Mouse (Mus musculus): ENCODE results near the gene Lyg2. TPM values are rescaled to one million over a fixed set of nuclear protein-coding genes. Genes with fewer than 3 reads are reported as not detected.
A peak's percentile ranks its signal among the peaks of the same experiment; 100 is the strongest.

Lyg2 gene
- total and polyA plus RNA-seq, 2 experiments = not detected

DNA sequence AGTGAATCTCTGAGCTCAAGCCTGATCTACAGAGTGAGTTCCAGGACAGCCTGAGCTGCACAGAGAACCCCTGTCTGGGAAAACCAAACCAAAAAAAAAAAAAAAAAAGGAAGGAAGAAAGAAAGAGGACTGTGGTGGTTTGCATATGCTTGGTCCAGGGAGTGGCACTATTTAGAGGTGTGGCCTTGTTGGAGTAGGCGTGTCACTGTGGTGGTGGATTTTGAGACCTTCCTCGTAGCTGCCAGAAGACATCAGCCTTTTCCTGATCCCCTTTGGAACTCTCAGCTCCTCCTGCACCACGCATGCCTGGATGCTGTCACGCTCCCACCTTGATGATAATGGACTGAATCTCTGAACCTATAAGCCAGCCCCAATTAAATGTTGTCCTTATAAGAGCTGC lies 32.9 kb downstream of the Lyg2 start:
- H3K36me3 ChIP-seq (ENCODE audit: control insufficient read depth, insufficient read depth, low read length) = peaks cover 55% of the 10 kb centered on the region
- WGBS = 93% methylated on average over 4 of the region's 4 CpGs

DNA sequence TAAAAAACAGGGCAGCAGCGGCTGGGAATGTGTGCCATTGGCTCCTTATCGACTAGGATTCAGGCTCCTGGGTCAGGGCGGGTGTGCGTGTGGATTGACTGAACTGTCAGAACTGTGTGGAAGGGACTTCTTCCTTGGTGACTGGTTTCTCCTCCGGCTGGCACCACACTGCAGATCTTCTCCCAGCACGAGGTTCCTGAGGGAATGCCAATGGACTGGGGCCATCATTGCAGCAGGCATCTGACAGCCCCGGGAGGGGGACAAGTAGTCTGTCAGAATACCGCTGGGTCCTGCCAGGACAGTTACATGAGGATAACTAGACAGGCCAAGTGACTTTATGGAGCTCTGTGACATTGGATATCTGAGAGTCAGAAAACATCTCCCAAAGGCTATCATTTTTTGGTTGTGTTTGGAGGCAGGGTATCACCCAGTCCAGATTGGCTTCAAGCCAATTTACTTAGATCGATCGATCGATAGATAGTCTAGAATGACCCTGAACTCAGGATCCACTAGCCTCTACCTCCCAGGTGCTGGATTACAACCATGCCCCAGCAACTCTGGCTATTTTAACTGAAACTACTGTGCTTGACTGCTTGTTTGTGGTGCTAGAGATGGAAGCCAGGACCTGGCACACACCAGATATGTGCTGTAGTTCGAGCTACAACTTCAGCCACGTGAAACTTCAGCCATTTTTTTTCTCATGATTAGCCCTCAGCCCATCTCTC lies 38.4 kb downstream of the Lyg2 start:
- Histone ChIP-seq H3K79me2 (ENCODE audit: control insufficient read depth, insufficient read depth, low read length) (no peaks in the 10 kb centered on the region), H3K27ac (replicated peaks; ENCODE audit: insufficient read depth, low read depth, low read length) (peak overlapping the region; percentile 20), H3K9ac (ENCODE audit: low read depth, low read length) (no peak overlapping the region), H3K36me3 (ENCODE audit: control insufficient read depth, insufficient read depth, low read length) (peaks cover 54% of the 10 kb centered on the region), H3K4me3 (ENCODE audit: insufficient read depth, low read depth, low read length) (no peak overlapping the region), H3K27me3 (ENCODE audit: control insufficient read depth, insufficient read depth, low read length) (no peaks in the 10 kb centered on the region), H3K4me1 (ENCODE audit: control insufficient read depth, insufficient read depth, low read length) (peaks cover 13% of the 10 kb centered on the region)
- TF ChIP-seq POLR2A (IDR thresholded peaks at IDR 0.05; ENCODE audit: extremely low read depth, insufficient read depth, low read length) (no peak), CTCF (IDR thresholded peaks at IDR 0.05; ENCODE audit: low read depth, low read length) (no peak)
- 36% methylated on average over 13 of the region's 13 CpGs for WGBS
- peak; percentile 93 for DNase-seq (ENCODE audit: extremely low read depth, low read depth, low spot score)

More for the DNA sequence above, 32.9 kb downstream of the Lyg2 start:
- Histone ChIP-seq H3K27me3 (ENCODE audit: control insufficient read depth, insufficient read depth, low read length) (no peaks in the 10 kb centered on the region), H3K79me2 (ENCODE audit: control insufficient read depth, insufficient read depth, low read length) (peaks cover 3% of the 10 kb centered on the region; the same call in 1 of the 2 replicates), H3K4me3 (ENCODE audit: insufficient read depth, low read depth, low read length) (no peak overlapping the region), H3K27ac (replicated peaks; ENCODE audit: insufficient read depth, low read depth, low read length) (no peak overlapping the region), H3K4me1 (ENCODE audit: control insufficient read depth, insufficient read depth, low read length) (peaks cover 6% of the 10 kb centered on the region), H3K9ac (ENCODE audit: low read depth, low read length) (no peak overlapping the region)
- no peak for DNase-seq (ENCODE audit: extremely low read depth, low read depth, low spot score)
- TF ChIP-seq CTCF (IDR thresholded peaks at IDR 0.05; ENCODE audit: low read depth, low read length) (no peak), POLR2A (IDR thresholded peaks at IDR 0.05; ENCODE audit: extremely low read depth, insufficient read depth, low read length) (no peak)

DNA sequence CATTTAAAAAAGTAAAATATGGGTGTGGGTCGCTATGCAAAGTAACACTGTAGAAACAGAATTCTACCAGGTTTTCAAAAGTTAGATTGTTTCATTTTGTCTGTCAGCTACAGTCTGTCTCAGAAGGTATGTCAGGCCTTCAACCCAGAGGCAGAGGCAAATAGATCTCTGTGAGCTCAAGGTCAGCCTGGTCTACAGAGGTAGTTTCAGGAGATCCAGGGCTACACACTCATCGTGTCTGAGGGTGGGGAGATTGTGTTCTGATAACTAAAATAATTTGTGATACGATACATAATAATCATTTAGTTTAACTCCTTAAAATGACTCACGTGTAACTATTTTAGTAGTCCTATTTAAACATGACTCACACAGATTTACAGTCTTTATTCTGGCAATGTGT lies 43.1 kb downstream of the Lyg2 start:
- Histone ChIP-seq H3K9ac (ENCODE audit: low read depth, low read length) (no peak overlapping the region), H3K27me3 (ENCODE audit: control insufficient read depth, insufficient read depth, low read length) (no peaks in the 10 kb centered on the region), H3K4me3 (ENCODE audit: insufficient read depth, low read depth, low read length) (no peak overlapping the region), H3K4me1 (ENCODE audit: control insufficient read depth, insufficient read depth, low read length) (peaks cover 12% of the 10 kb centered on the region), H3K36me3 (ENCODE audit: control insufficient read depth, insufficient read depth, low read length) (peaks cover 16% of the 10 kb centered on the region; the same call in 1 of the 2 replicates), H3K27ac (replicated peaks; ENCODE audit: insufficient read depth, low read depth, low read length) (no peak overlapping the region), H3K79me2 (ENCODE audit: control insufficient read depth, insufficient read depth, low read length) (no peaks in the 10 kb centered on the region)
- TF ChIP-seq CTCF (IDR thresholded peaks at IDR 0.05; ENCODE audit: low read depth, low read length) (no peak), POLR2A (IDR thresholded peaks at IDR 0.05; ENCODE audit: extremely low read depth, insufficient read depth, low read length) (no peak)
- DNase-seq (ENCODE audit: extremely low read depth, low read depth, low spot score) = no peak
- 60% methylated on average over 4 of the region's 4 CpGs for WGBS

DNA sequence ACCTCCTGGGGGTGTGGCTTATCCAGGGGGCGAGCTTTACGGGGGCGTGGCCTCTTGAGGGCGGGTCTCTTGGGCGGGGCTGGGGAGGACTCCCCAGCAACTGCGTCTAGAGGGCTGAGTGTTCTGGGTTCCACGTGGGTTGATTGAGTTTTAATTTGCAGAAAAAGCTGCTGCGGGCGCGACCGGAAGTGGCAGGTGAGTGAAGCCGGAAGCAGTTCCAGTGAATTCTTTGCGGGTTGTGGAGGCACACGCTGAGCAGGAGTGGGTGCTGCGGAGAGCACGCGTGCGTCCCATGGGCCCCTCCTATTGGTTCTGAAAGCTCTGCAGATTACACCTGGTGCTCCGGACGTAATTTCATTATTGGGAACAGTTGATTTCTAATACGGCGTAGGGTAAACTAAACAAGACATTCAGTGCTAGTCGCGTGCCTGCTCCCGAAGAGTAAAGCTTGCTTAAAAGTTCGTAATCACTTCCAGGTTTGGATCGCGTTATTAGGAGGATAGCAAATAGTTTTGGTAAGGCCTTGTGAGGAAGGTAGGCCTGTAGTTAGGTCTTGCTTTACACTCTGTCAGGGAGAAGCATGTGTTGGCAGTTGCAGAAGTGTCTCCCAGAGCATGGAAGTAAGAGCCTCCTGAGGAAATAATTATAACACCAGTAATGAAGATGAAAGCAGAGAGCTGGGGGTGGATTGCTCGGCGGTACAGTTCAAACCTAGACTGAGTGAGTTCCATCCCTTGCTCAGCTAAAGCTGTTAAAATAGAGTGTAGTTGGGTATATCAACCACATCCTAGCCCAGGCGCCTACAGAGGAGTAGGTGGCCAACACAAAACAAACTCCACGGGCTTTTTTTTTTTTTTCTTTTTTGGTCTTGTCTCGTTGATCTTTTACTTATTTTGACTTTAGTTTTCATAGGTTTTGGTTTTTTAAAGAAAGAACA lies 43.9 kb downstream of the Lyg2 start:
- peaks cover 6% of the 10 kb centered on the region for H3K4me1 ChIP-seq (ENCODE audit: control insufficient read depth, insufficient read depth, low read length)
- H3K79me2 ChIP-seq (ENCODE audit: control insufficient read depth, insufficient read depth, low read length) = no peaks in the 10 kb centered on the region
- H3K4me3 ChIP-seq (ENCODE audit: insufficient read depth, low read depth, low read length) = peak overlapping the region; percentile 59
- TF ChIP-seq POLR2A (IDR thresholded peaks at IDR 0.05; ENCODE audit: extremely low read depth, insufficient read depth, low read length) (no peak), CTCF (IDR thresholded peaks at IDR 0.05; ENCODE audit: low read depth, low read length) (no peak)
- H3K36me3 ChIP-seq (ENCODE audit: control insufficient read depth, insufficient read depth, low read length) = peaks cover 16% of the 10 kb centered on the region; the same call in 1 of the 2 replicates
- H3K27ac ChIP-seq (replicated peaks; ENCODE audit: insufficient read depth, low read depth, low read length) = peak overlapping the region; percentile 73
- no peaks in the 10 kb centered on the region for H3K27me3 ChIP-seq (ENCODE audit: control insufficient read depth, insufficient read depth, low read length)
- peak; percentile 92 for DNase-seq (ENCODE audit: extremely low read depth, low read depth, low spot score)
- WGBS = 2% methylated on average over 33 of the region's 33 CpGs
- H3K9ac ChIP-seq (ENCODE audit: low read depth, low read length) = peak overlapping the region; percentile 69

DNA sequence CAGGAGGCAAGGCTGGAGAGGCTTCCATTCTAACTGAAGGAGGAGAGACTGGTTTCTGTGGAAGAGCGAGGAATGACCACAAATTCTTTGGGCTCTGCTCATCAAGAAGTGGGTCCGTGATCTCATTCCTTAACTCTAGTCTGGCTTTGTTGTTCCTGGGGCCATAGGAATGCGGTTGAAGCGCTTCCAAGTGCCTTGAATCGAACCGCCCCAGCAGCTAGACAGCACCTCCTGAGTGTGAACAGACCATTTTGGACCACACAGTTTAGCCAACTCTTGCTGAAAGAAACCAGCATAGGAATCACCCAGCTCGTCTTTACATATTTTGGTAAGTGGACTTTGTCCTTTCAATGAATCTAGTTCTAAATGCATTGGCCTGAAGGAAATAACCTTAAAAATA lies 44.6 kb downstream of the Lyg2 start, which contains the start of gene Lipt1:
Gene Lipt1, plus strand, starts transcription at position 35 of the 400 bp plus-strand sequence.
- DNase-seq (ENCODE audit: extremely low read depth, low read depth, low spot score) = no peak
- H3K4me1 ChIP-seq (ENCODE audit: control insufficient read depth, insufficient read depth, low read length) = peaks cover 5% of the 10 kb centered on the region
- H3K27me3 ChIP-seq (ENCODE audit: control insufficient read depth, insufficient read depth, low read length) = no peaks in the 10 kb centered on the region
- peaks cover 16% of the 10 kb centered on the region; the same call in 1 of the 2 replicates for H3K36me3 ChIP-seq (ENCODE audit: control insufficient read depth, insufficient read depth, low read length)
- peak within 1 kb of the TSS; percentile 73 for H3K27ac ChIP-seq (replicated peaks; ENCODE audit: insufficient read depth, low read depth, low read length)
- H3K9ac ChIP-seq (ENCODE audit: low read depth, low read length) = peak within 1 kb of the TSS; percentile 69
- peak within 1 kb of the TSS; percentile 59 for H3K4me3 ChIP-seq (ENCODE audit: insufficient read depth, low read depth, low read length)
- WGBS = 17% methylated on average over 7 of the region's 7 CpGs
- H3K79me2 ChIP-seq (ENCODE audit: control insufficient read depth, insufficient read depth, low read length) = no peaks in the 10 kb centered on the region
- no peak for TF ChIP-seq POLR2A (IDR thresholded peaks at IDR 0.05; ENCODE audit: extremely low read depth, insufficient read depth, low read length)
- no peak for TF ChIP-seq CTCF (IDR thresholded peaks at IDR 0.05; ENCODE audit: low read depth, low read length)

Data from liver, adult 2 months (tissue).